Mouse (Mus musculus) stomach, embryonic 14.5 days (tissue): ENCODE measurements around the gene Dnm1. TPM values are rescaled to one million over a fixed set of nuclear protein-coding genes. Genes with fewer than 3 reads are reported as not detected.
"Not testable (repeated sequence)": the region's sequence is repeated elsewhere in the genome, so short reads cannot be mapped to it uniquely, and the experiment has no call there.

Experiments used
- ATAC-seq: fragments of 200-750 bp; cut with Nextera tagmentation; 2 replicates; pipeline ENCODE4 v1.8.0; 2017; ENCODE audit warnings: low read depth, moderate TSS enrichment; ENCODE audit not compliant: insufficient number of reproducible peaks, insufficient read depth, low FRiP score
- H3K27ac ChIP-seq: fragments of 300-500 bp; sonication (generic); 2 replicates; pipeline ENCODE4 v1.5.1; 2014; ENCODE audit warnings: mild to moderate bottlenecking, low read length, moderate library complexity, mixed read lengths
- H3K27me3 ChIP-seq: fragments of 300-500 bp; sonication (generic); 2 replicates; pipeline ENCODE4 v1.6.1; 2014; ENCODE audit warnings: low read length, control low read depth, mixed read lengths; ENCODE audit not compliant: control insufficient read depth, insufficient read depth
- H3K36me3 ChIP-seq: fragments of 300-500 bp; sonication (generic); 2 replicates; pipeline ENCODE4 v1.6.1; 2014; ENCODE audit warnings: mild to moderate bottlenecking, control low read depth, low read length, moderate library complexity, mixed read lengths; ENCODE audit not compliant: control insufficient read depth, insufficient read depth
- H3K4me1 ChIP-seq: fragments of 300-500 bp; sonication (generic); 2 replicates; pipeline ENCODE4 v1.6.1; 2014; ENCODE audit warnings: low read length, control low read depth, mixed read lengths; ENCODE audit not compliant: control insufficient read depth, insufficient read depth
- H3K4me2 ChIP-seq: fragments of 300-500 bp; sonication (generic); replicated peaks from 2 replicates; pipeline ENCODE4 v1.6.1; 2014; ENCODE audit warnings: low read depth, low read length, control low read depth
- H3K4me3 ChIP-seq: fragments of 300-500 bp; sonication (generic); 2 replicates; pipeline ENCODE4 v1.5.1; 2014; ENCODE audit warnings: low read depth, low read length, control low read depth
- H3K9ac ChIP-seq: fragments of 300-500 bp; sonication (generic); replicated peaks from 2 replicates; pipeline ENCODE4 v1.6.1; 2014; ENCODE audit warnings: low read depth, mild to moderate bottlenecking, control low read depth, low read length, moderate library complexity, mixed read lengths
- H3K9me3 ChIP-seq: fragments of 300-500 bp; sonication (generic); 2 replicates; pipeline ENCODE4 v1.6.1; 2016; ENCODE audit warnings: low read depth, low read length, control low read depth; ENCODE audit not compliant: control insufficient read depth
- WGBS: fragments of 180-500 bp; shearing (Covaris S2); extraction: QIAGEN DNeasy Blood & Tissue Kit; methylation state at CpG from one replicate; pipeline ENCODE4 v1.1.7; 2014; 5-methylcytosine and 5-hydroxymethylcytosine counted together
- polyA plus RNA-seq: library from polyadenylated mRNA; unstranded; fragments of >200 nt; fragmentation: Nextera tagmentation; extraction: Ambion mirVana; gene quantifications from 2 replicates; pipeline ENCODE4 v1.2.1, GENCODE M21; 2014

Dnm1 gene
- polyA plus RNA-seq, 1 experiment from 2014 or later: 22.6 TPM

DNA sequence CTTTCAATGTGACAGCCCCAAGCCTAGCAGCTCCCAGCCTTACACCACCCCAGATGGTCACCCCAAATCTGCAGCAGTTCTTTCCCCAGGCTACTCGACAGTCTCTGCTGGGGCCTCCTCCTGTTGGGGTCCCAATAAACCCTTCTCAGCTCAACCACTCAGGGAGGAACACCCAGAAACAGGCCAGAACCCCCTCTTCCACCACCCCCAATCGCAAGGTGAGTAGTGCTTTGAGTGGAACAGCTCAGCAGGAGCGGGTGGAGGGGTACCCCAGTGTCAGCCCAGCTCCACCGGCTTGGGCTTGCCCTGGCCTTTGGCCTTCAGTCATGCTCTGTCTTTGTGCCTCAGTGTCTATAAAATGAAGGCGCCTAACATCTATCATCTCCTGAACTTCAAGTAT, 14.2 kb upstream of the Dnm1 start:
- Histone ChIP-seq H3K4me2 (no peak overlapping the region), H3K9me3 (no peaks in the 10 kb centered on the region), H3K27me3 (no peaks in the 10 kb centered on the region), H3K4me1 (peaks cover 8% of the 10 kb centered on the region; the same call in 1 of the 2 replicates), H3K4me3 (no peak overlapping the region), H3K27ac (no peak overlapping the region), H3K9ac (no peak overlapping the region), H3K36me3 (peaks cover 50% of the 10 kb centered on the region)
- no peak for ATAC-seq
- WGBS: 94% methylated on average over 5 of the region's 5 CpGs

DNA sequence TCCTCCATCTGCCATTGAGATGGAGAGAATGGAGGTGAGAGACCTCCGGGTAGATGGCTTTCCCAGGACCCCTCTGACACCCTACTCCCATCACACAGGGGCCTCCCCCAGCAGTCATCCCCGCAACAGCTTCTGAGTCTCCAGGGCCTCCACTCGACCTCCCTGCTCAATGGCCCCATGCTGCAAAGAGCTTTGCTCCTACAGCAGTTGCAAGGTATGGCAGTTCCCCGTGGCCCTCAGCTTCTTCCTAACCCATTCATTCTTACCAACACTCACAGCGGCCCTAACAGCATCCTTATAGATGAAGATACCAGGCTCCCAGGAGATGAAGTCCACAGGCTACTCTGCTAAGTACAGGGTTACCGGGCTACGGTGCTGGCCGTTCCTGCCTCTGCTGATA, 11.0 kb upstream of the Dnm1 start:
- Histone ChIP-seq H3K9ac (no peak overlapping the region), H3K4me2 (peak overlapping the region; percentile 68), H3K27ac (no peak overlapping the region), H3K4me1 (peaks cover 13% of the 10 kb centered on the region), H3K4me3 (peak overlapping the region; percentile 53), H3K27me3 (no peaks in the 10 kb centered on the region), H3K36me3 (peaks cover 22% of the 10 kb centered on the region), H3K9me3 (no peaks in the 10 kb centered on the region)
- no peak for ATAC-seq
- 85% methylated on average over 8 of the region's 8 CpGs for WGBS

DNA sequence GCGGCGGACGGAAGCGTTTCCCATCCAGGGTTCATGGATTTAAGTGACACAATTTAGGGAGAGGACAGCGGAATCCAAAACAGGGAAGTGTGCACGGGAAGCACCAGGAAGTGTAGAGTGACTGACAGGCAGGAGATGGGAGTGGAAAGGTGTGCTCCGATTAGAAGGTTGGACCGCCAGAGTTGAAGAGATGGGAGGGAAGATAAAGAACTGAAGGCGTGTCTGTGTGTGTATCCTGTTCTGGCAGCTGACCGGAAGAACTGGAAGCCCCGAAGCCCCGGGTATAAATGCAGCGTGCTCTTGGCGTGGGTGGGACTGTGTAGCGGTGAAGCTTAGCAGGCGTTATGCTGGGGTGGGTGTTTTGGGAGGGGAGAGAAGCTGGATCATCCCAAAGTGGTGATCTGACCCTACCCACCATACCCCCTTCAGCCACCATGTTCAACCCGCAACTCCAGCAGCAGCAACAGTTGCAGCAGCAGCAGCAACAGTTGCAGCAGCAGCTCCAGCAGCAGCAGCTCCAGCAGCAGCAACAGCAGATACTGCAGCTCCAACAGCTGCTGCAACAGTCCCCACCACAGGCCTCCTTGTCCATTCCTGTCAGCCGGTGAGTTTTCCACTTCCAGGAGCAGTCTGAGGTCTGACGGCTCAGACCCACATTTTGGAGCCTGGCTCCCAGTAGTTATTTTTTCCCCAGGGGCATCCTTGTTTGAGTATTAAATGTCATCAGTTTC, 10.4 kb upstream of the Dnm1 start:
- WGBS: 5% methylated on average over 19 of the region's 19 CpGs
- peak; percentile 51; the same call in 1 of the 2 replicates for ATAC-seq
- H3K9ac ChIP-seq: peak overlapping the region; percentile 41
- peaks cover 13% of the 10 kb centered on the region for H3K4me1 ChIP-seq
- H3K36me3 ChIP-seq: peaks cover 21% of the 10 kb centered on the region
- no peaks in the 10 kb centered on the region for H3K27me3 ChIP-seq
- H3K4me3 ChIP-seq: peak overlapping the region; percentile 53
- H3K4me2 ChIP-seq: peak overlapping the region; percentile 68
- H3K9me3 ChIP-seq: no peaks in the 10 kb centered on the region
- peak overlapping the region; percentile 64 for H3K27ac ChIP-seq

DNA sequence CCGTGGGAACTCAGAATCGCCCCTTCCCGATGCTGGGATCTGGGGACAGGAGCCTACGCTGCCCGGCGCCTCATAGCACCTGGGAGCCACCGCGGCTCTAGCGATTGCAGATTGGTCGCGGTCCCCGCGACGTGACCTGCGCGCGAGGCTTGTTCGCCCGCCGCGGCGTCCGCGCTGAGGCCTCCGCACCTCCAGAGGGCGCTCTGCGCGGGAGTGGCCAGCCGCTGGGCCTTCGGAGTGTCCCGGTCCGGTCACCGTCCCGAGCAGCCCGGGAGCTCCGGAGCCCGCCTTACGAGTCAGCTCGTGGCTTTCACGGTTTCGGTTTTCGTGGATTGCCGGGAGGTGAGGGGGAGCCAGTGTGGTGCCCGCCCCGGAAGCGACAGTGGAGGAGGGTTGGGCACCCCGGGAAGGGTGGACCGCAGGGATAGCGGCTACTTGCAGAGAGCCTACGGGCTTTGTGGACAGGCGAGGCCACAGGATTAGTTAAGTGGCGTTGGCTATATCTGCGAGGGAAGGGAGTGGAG, 9.7 kb upstream of the Dnm1 start:
- Histone ChIP-seq H3K36me3 (peaks cover 16% of the 10 kb centered on the region), H3K9ac (peak overlapping the region; percentile 41), H3K4me2 (peak overlapping the region; percentile 68), H3K27ac (peak overlapping the region; percentile 64), H3K4me1 (peaks cover 13% of the 10 kb centered on the region), H3K27me3 (no peaks in the 10 kb centered on the region), H3K4me3 (peak overlapping the region; percentile 53), H3K9me3 (no peaks in the 10 kb centered on the region)
- WGBS: 0% methylated on average over 49 of the region's 53 CpGs
- ATAC-seq: peak; percentile 74

DNA sequence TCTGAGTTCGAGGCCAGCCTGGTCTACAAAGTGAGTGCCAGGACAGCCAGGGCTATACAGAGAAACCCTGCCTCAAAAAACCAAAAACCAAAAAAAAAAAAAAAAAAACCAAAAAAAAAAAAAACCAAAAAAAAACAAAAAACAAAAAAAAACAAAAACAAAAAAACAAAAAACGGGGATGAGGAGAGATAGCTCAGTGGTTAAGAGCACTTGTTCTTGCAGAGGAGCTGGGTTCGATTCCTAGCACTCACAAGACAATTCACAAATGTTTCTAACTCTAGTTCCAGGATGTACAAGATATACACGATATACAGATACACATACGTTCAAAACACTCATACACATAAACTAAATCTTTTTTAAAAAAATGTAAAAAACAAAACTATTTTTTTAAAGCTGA, 9.1 kb upstream of the Dnm1 start:
- H3K27me3 ChIP-seq: not testable (repeated sequence)

DNA sequence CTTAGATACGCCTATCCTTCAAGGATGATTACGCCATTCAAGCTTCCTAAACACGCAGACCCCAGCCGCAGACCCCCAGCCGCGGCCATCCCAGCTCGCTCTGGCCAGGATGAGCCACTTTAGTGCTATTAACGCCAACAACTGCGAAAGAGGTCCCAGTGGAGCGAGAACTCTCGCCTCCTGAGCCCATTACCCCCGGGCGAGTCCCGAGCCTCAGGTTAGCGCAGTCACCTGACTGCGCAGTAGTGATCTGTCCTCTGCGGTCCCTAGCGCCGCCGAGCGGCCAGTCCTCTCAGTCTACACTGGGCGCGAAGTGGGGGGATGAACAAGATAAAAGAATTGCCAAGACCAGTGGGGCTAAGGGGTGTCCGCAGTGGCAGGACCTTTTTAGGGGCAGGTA, 8.3 kb upstream of the Dnm1 start:
- Histone ChIP-seq H3K4me2 (peak overlapping the region; percentile 59), H3K9ac (no peak overlapping the region), H3K9me3 (no peaks in the 10 kb centered on the region), H3K36me3 (peaks cover 4% of the 10 kb centered on the region; the same call in 1 of the 2 replicates), H3K4me1 (peaks cover 13% of the 10 kb centered on the region), H3K27ac (no peak overlapping the region), H3K27me3 (no peaks in the 10 kb centered on the region), H3K4me3 (peak overlapping the region; percentile 17)
- WGBS: 2% methylated on average over 24 of the region's 24 CpGs
- ATAC-seq: peak; percentile 62

More for the DNA sequence above, 9.1 kb upstream of the Dnm1 start:
- 38% methylated on average over 5 of the region's 5 CpGs for WGBS
- ATAC-seq, H3K9me3 ChIP-seq, H3K27ac ChIP-seq: not testable (repeated sequence)
- peak overlapping the region; percentile 41; the same call in 1 of the 2 replicates for H3K9ac ChIP-seq
- H3K4me1 ChIP-seq: peaks cover 13% of the 10 kb centered on the region
- H3K4me3 ChIP-seq: peak overlapping the region; percentile 53
- peak overlapping the region; percentile 68 for H3K4me2 ChIP-seq
- peaks cover 12% of the 10 kb centered on the region; the same call in 1 of the 2 replicates for H3K36me3 ChIP-seq

DNA sequence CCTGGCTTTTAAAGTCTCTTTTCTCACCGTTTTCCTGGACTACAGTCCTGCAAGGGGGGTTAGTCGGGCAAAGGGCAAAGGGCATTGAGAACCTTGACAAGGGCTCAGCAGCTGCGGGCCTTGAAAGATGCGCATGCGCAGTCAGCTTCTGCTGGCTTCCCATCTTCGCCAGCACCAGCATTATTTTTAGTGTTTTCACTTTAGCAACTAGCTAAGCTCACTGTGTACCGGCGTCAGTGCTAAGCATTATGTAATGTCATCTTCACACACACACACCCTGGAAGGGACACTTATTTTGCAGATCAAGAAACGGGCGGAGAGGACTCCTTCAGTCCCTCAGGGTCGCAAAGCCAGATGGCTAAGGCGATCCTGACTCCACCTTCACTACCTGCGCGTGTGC, 7.6 kb upstream of the Dnm1 start:
- peaks cover 13% of the 10 kb centered on the region for H3K4me1 ChIP-seq
- H3K27me3 ChIP-seq: no peaks in the 10 kb centered on the region
- no peak for ATAC-seq
- H3K4me2 ChIP-seq: peak overlapping the region; percentile 59
- H3K27ac ChIP-seq: no peak overlapping the region
- H3K4me3 ChIP-seq: peak overlapping the region; percentile 17
- H3K9me3 ChIP-seq: no peaks in the 10 kb centered on the region
- no peak overlapping the region for H3K9ac ChIP-seq
- 6% methylated on average over 14 of the region's 14 CpGs for WGBS
- 0 out of 2 replicates have a peak, but pooled peaks cover 3% of the 10 kb centered on the region for H3K36me3 ChIP-seq

DNA sequence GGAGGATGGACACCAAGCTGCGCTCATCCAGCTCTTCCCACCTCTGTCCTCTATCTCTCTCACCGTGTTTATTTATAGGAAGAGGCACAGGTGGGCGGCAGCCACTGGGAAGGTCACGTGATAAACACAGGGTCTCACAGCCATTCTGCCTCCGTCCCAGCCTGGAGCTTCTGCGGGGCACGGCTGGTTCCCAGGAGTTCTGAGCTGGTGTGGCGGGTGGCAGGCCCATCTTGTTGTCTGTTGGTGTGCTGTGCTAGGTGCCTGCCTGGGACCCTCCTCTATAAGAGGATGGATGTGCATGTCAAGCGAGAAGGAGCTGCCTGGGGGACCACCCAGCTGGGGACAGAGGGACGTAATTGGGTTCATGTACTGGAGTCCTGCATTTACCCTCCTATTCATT, 5.2 kb upstream of the Dnm1 start:
- Histone ChIP-seq H3K4me1 (peaks cover 8% of the 10 kb centered on the region; the same call in 1 of the 2 replicates), H3K27ac (no peak overlapping the region), H3K4me3 (no peak overlapping the region), H3K4me2 (no peak overlapping the region), H3K36me3 (no peaks in the 10 kb centered on the region), H3K27me3 (no peaks in the 10 kb centered on the region), H3K9ac (no peak overlapping the region), H3K9me3 (no peaks in the 10 kb centered on the region)
- ATAC-seq: no peak
- 50% methylated on average over 10 of the region's 10 CpGs for WGBS
